Mouse (Mus musculus): ENCODE results near the gene Itgb4.

The Itgb4 gene

GRCm38 (mm10) chr11:115997047-115997446, 22.5 kb downstream of the Itgb4 start:
- no peaks in the 10 kb centered on the region for H3K27me3 ChIP-seq (ENCODE audit: control insufficient read depth, insufficient read depth, low read length, poor library complexity, severe bottlenecking)
- no peak for DNase-seq (ENCODE audit: low read depth, low spot score)
- H3K36me3 ChIP-seq (ENCODE audit: control insufficient read depth, insufficient read depth, low read length, poor library complexity, severe bottlenecking), result no peaks in the 10 kb centered on the region

DNA sequence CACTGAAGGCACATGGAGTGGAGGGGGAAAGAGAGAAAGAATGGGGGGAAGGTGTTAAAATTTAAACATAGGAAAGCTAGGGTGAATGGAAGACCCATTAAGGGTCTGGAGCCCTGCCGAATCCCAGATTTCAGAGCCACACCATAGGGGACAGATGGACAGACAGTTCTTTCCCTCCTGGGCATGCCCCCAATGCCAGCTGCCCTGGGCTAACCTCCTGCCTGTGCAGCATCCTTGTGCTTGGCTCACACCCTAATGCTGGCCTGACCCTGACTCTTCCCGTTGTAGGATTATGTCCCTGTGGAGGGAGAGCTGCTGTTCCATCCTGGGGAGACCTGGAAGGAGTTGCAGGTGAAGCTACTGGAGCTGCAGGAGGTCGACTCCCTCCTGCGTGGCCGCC, 23.2 kb downstream of the Itgb4 start:
- no peaks in the 10 kb centered on the region for H3K27me3 ChIP-seq (ENCODE audit: control insufficient read depth, insufficient read depth, low read length, poor library complexity, severe bottlenecking)
- no peak for DNase-seq (ENCODE audit: low read depth, low spot score)
- no peaks in the 10 kb centered on the region for H3K36me3 ChIP-seq (ENCODE audit: control insufficient read depth, insufficient read depth, low read length, poor library complexity, severe bottlenecking)

DNA sequence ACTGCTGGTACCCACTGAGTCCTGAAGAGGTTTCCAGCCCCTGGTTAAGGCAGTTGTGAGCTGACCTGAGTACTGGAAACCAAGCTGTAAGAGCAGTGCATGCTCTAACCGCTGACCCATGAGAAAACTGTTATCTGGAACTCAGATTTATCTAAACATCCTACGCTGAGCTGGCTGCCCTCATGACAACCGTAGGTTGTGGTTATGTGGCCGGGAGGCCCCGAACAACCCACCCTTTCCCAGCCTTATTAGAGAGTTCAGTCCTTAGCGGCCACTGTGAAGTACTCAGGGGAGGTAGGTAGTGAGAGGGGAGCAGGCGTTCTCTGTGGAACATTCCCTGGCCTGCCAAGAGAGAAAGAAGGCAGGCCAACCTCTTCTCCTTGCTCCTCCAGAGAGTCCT, 24.5 kb downstream of the Itgb4 start:
- DNase-seq (ENCODE audit: low read depth, low spot score), result peak; percentile 19
- Histone ChIP-seq H3K36me3 (ENCODE audit: control insufficient read depth, insufficient read depth, low read length, poor library complexity, severe bottlenecking) (no peaks in the 10 kb centered on the region), H3K27me3 (ENCODE audit: control insufficient read depth, insufficient read depth, low read length, poor library complexity, severe bottlenecking) (no peaks in the 10 kb centered on the region)

- no peaks in the 10 kb centered on the region for H3K27me3 ChIP-seq (ENCODE audit: control insufficient read depth, insufficient read depth, low read length, poor library complexity, severe bottlenecking)
- no peaks in the 10 kb centered on the region for H3K36me3 ChIP-seq (ENCODE audit: control insufficient read depth, insufficient read depth, low read length, poor library complexity, severe bottlenecking)
- peak; percentile 88 for DNase-seq (ENCODE audit: low read depth, low spot score)
These were observed 25.1 kb downstream of the Itgb4 start for GRCm38 (mm10) chr11:115999538-116000143.

GRCm38 (mm10) chr11:116000607-116001006, 26.1 kb downstream of the Itgb4 start:
- DNase-seq (ENCODE audit: low read depth, low spot score), result no peak
- H3K27me3 ChIP-seq (ENCODE audit: control insufficient read depth, insufficient read depth, low read length, poor library complexity, severe bottlenecking), result no peaks in the 10 kb centered on the region
- H3K36me3 ChIP-seq (ENCODE audit: control insufficient read depth, insufficient read depth, low read length, poor library complexity, severe bottlenecking), result no peaks in the 10 kb centered on the region

GRCm38 (mm10) chr11:116001725-116002124, 27.2 kb downstream of the Itgb4 start:
- H3K36me3 ChIP-seq (ENCODE audit: control insufficient read depth, insufficient read depth, low read length, poor library complexity, severe bottlenecking), result no peaks in the 10 kb centered on the region
- DNase-seq (ENCODE audit: low read depth, low spot score), result no peak
- no peaks in the 10 kb centered on the region for H3K27me3 ChIP-seq (ENCODE audit: control insufficient read depth, insufficient read depth, low read length, poor library complexity, severe bottlenecking)

GRCm38 (mm10) chr11:116002894-116003293, 28.4 kb downstream of the Itgb4 start:
- H3K36me3 ChIP-seq (ENCODE audit: control insufficient read depth, insufficient read depth, low read length, poor library complexity, severe bottlenecking), result no peaks in the 10 kb centered on the region
- DNase-seq (ENCODE audit: low read depth, low spot score), result peak; percentile 6
- no peaks in the 10 kb centered on the region for H3K27me3 ChIP-seq (ENCODE audit: control insufficient read depth, insufficient read depth, low read length, poor library complexity, severe bottlenecking)

DNA sequence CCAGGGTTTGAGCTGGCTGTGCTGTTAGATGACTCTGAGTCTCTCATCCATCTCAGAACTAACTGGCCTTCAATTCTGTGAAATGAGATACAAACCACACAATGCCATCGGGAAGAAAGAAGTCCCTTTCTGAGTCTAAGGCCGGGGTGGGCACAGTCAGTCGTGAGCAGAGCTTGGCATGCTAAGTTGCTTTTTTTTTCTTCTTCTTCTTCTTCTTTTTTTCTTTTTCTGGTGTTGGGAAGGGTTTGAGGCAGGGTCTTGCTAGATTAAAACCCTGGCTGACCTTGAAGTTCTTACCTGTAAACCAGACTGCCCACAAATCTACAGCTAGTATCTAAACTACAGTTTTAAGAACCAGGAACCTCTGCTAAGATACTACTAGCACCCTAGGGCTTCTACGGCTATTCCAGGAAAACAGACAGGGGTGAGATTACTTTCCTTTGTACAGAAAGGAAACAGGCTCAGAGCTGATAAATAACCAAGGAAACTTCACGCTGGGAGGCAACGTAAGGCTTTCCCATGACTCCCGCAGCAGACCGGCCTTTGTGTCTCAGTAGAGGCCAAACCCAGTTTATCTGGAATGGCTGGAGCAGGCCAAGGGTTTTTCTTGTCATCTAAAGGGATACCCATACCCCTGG, 29.8 kb downstream of the Itgb4 start:
- Histone ChIP-seq H3K36me3 (ENCODE audit: control insufficient read depth, insufficient read depth, low read length, poor library complexity, severe bottlenecking) (peaks cover 2% of the 10 kb centered on the region; the same call in 1 of the 2 replicates), H3K27me3 (ENCODE audit: control insufficient read depth, insufficient read depth, low read length, poor library complexity, severe bottlenecking) (no peaks in the 10 kb centered on the region)
- peak; percentile 2 for DNase-seq (ENCODE audit: low read depth, low spot score)

GRCm38 (mm10) chr11:116004840-116005700, 30.6 kb downstream of the Itgb4 start:
- H3K27me3 ChIP-seq (ENCODE audit: control insufficient read depth, insufficient read depth, low read length, poor library complexity, severe bottlenecking), result no peaks in the 10 kb centered on the region
- peak; percentile 81 for DNase-seq (ENCODE audit: low read depth, low spot score)
- peaks cover 2% of the 10 kb centered on the region; the same call in 1 of the 2 replicates for H3K36me3 ChIP-seq (ENCODE audit: control insufficient read depth, insufficient read depth, low read length, poor library complexity, severe bottlenecking)

- peak; percentile 15 for DNase-seq (ENCODE audit: low read depth, low spot score)
- H3K36me3 ChIP-seq (ENCODE audit: control insufficient read depth, insufficient read depth, low read length, poor library complexity, severe bottlenecking), result peaks cover 2% of the 10 kb centered on the region; the same call in 1 of the 2 replicates
- no peaks in the 10 kb centered on the region for H3K27me3 ChIP-seq (ENCODE audit: control insufficient read depth, insufficient read depth, low read length, poor library complexity, severe bottlenecking)
These were observed 31.4 kb downstream of the Itgb4 start for GRCm38 (mm10) chr11:116005701-116006419.

DNA sequence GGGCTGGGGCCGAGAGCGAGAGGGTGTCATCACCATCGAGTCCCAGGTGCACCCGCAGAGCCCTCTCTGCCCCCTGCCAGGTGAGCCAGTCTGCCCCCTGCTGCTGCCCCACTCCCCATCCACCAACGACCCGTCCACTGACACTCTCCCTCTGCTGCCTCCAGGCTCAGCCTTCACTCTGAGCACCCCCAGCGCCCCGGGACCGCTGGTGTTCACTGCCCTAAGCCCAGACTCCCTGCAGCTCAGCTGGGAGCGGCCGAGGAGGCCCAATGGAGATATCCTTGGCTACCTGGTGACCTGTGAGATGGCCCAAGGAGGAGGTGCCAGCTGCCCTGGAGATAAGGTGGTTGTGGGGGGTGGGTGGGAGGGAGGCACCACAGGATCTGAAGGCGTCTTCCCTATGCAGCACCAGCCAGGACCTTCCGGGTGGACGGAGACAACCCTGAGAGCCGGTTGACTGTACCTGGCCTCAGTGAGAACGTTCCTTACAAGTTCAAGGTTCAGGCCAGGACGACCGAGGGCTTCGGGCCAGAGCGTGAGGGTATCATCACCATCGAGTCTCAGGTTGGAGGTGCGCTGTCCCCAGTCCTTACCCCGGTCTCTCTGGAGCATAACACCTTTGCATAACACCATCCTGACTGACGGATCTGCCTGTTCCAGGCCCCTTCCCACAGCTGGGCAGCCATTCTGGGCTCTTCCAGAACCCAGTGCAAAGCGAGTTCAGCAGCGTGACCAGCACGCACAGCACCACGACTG, 32.8 kb downstream of the Itgb4 start:
- no peak for DNase-seq (ENCODE audit: low read depth, low spot score)
- Histone ChIP-seq H3K36me3 (ENCODE audit: control insufficient read depth, insufficient read depth, low read length, poor library complexity, severe bottlenecking) (peaks cover 2% of the 10 kb centered on the region; the same call in 1 of the 2 replicates), H3K27me3 (ENCODE audit: control insufficient read depth, insufficient read depth, low read length, poor library complexity, severe bottlenecking) (no peaks in the 10 kb centered on the region)

GRCm38 (mm10) chr11:116008411-116008810, 33.9 kb downstream of the Itgb4 start:
- peaks cover 2% of the 10 kb centered on the region; the same call in 1 of the 2 replicates for H3K36me3 ChIP-seq (ENCODE audit: control insufficient read depth, insufficient read depth, low read length, poor library complexity, severe bottlenecking)
- DNase-seq (ENCODE audit: low read depth, low spot score), result no peak
- no peaks in the 10 kb centered on the region for H3K27me3 ChIP-seq (ENCODE audit: control insufficient read depth, insufficient read depth, low read length, poor library complexity, severe bottlenecking)

- no peak for DNase-seq (ENCODE audit: low read depth, low spot score)
- H3K36me3 ChIP-seq (ENCODE audit: control insufficient read depth, insufficient read depth, low read length, poor library complexity, severe bottlenecking), result peaks cover 2% of the 10 kb centered on the region; the same call in 1 of the 2 replicates
- no peaks in the 10 kb centered on the region for H3K27me3 ChIP-seq (ENCODE audit: control insufficient read depth, insufficient read depth, low read length, poor library complexity, severe bottlenecking)
These were observed 34.4 kb downstream of the Itgb4 start for GRCm38 (mm10) chr11:116008832-116009375.

- DNase-seq (ENCODE audit: low read depth, low spot score), result no peak
- Histone ChIP-seq H3K36me3 (ENCODE audit: control insufficient read depth, insufficient read depth, low read length, poor library complexity, severe bottlenecking) (peaks cover 2% of the 10 kb centered on the region; the same call in 1 of the 2 replicates), H3K27me3 (ENCODE audit: control insufficient read depth, insufficient read depth, low read length, poor library complexity, severe bottlenecking) (no peaks in the 10 kb centered on the region)
These were observed 35.2 kb downstream of the Itgb4 start for GRCm38 (mm10) chr11:116009661-116010060.
